Mouse (Mus musculus): ENCODE data around the gene Sept4.

Gene Sept4

GRCm38 (mm10) chr11:87542906-87543305 is 25.8 kb upstream of the Sept4 start:
- no peak overlapping the region for H3K4me3 ChIP-seq (replicated peaks; ENCODE audit: low read length)
- H3K4me1 ChIP-seq (replicated peaks; ENCODE audit: low read depth, low read length) = no peaks in the 10 kb centered on the region
- H3K36me3 ChIP-seq (ENCODE audit: insufficient read depth, low read length) = peaks cover 13% of the 10 kb centered on the region
- H3K9me3 ChIP-seq (ENCODE audit: low read length) = no peaks in the 10 kb centered on the region
- TF ChIP-seq NANOG (IDR thresholded peaks at IDR 0.05; ENCODE audit: borderline replicate concordance, low read length) = no peak
- TF ChIP-seq POU5F1 (IDR thresholded peaks at IDR 0.05; ENCODE audit: borderline replicate concordance, low read length) = no peak
- TF ChIP-seq CTCF (conservative IDR thresholded peaks at IDR 0.05; ENCODE audit: low read length) = no peak
- H3K27me3 ChIP-seq (ENCODE audit: insufficient read depth, low read length) = no peaks in the 10 kb centered on the region

- Histone ChIP-seq H3K36me3 (ENCODE audit: insufficient read depth, low read length) (0 out of 2 replicates have a peak, but pooled peaks cover 4% of the 10 kb centered on the region), H3K4me1 (replicated peaks; ENCODE audit: low read depth, low read length) (no peaks in the 10 kb centered on the region), H3K4me3 (replicated peaks; ENCODE audit: low read length) (no peak overlapping the region), H3K27me3 (ENCODE audit: insufficient read depth, low read length) (no peaks in the 10 kb centered on the region), H3K9me3 (ENCODE audit: low read length) (no peaks in the 10 kb centered on the region)
- TF ChIP-seq CTCF (conservative IDR thresholded peaks at IDR 0.05; ENCODE audit: low read length) (no peak), POU5F1 (IDR thresholded peaks at IDR 0.05; ENCODE audit: borderline replicate concordance, low read length) (no peak), NANOG (IDR thresholded peaks at IDR 0.05; ENCODE audit: borderline replicate concordance, low read length) (no peak)
Measured at GRCm38 (mm10) chr11:87553342-87553741, 15.4 kb upstream of the Sept4 start.

GRCm38 (mm10) chr11:87554386-87554785 is 14.3 kb upstream of the Sept4 start:
- no peak for TF ChIP-seq POU5F1 (IDR thresholded peaks at IDR 0.05; ENCODE audit: borderline replicate concordance, low read length)
- TF ChIP-seq NANOG (IDR thresholded peaks at IDR 0.05; ENCODE audit: borderline replicate concordance, low read length) = no peak
- no peak for TF ChIP-seq CTCF (conservative IDR thresholded peaks at IDR 0.05; ENCODE audit: low read length)
- peaks cover 3% of the 10 kb centered on the region; the same call in 1 of the 2 replicates for H3K4me1 ChIP-seq (replicated peaks; ENCODE audit: low read depth, low read length)
- 0 out of 2 replicates have a peak, but pooled peaks cover 4% of the 10 kb centered on the region for H3K36me3 ChIP-seq (ENCODE audit: insufficient read depth, low read length)
- no peaks in the 10 kb centered on the region for H3K9me3 ChIP-seq (ENCODE audit: low read length)
- H3K4me3 ChIP-seq (replicated peaks; ENCODE audit: low read length) = no peak overlapping the region
- no peaks in the 10 kb centered on the region for H3K27me3 ChIP-seq (ENCODE audit: insufficient read depth, low read length)

- TF ChIP-seq POU5F1 (IDR thresholded peaks at IDR 0.05; ENCODE audit: borderline replicate concordance, low read length) (no peak), CTCF (conservative IDR thresholded peaks at IDR 0.05; ENCODE audit: low read length) (no peak), NANOG (IDR thresholded peaks at IDR 0.05; ENCODE audit: borderline replicate concordance, low read length) (no peak)
- no peak overlapping the region for H3K4me3 ChIP-seq (replicated peaks; ENCODE audit: low read length)
- no peaks in the 10 kb centered on the region for H3K27me3 ChIP-seq (ENCODE audit: insufficient read depth, low read length)
- H3K4me1 ChIP-seq (replicated peaks; ENCODE audit: low read depth, low read length) = peaks cover 8% of the 10 kb centered on the region
- no peaks in the 10 kb centered on the region for H3K9me3 ChIP-seq (ENCODE audit: low read length)
- 0 out of 2 replicates have a peak, but pooled peaks cover 4% of the 10 kb centered on the region for H3K36me3 ChIP-seq (ENCODE audit: insufficient read depth, low read length)
Measured at GRCm38 (mm10) chr11:87555106-87555703, 13.5 kb upstream of the Sept4 start.

- no peaks in the 10 kb centered on the region for H3K36me3 ChIP-seq (ENCODE audit: insufficient read depth, low read length)
- no peak overlapping the region for H3K4me3 ChIP-seq (replicated peaks; ENCODE audit: low read length)
- no peaks in the 10 kb centered on the region for H3K27me3 ChIP-seq (ENCODE audit: insufficient read depth, low read length)
- H3K9me3 ChIP-seq (ENCODE audit: low read length) = no peaks in the 10 kb centered on the region
- H3K4me1 ChIP-seq (replicated peaks; ENCODE audit: low read depth, low read length) = peaks cover 8% of the 10 kb centered on the region
- no peak for TF ChIP-seq POU5F1 (IDR thresholded peaks at IDR 0.05; ENCODE audit: borderline replicate concordance, low read length)
- no peak for TF ChIP-seq NANOG (IDR thresholded peaks at IDR 0.05; ENCODE audit: borderline replicate concordance, low read length)
- TF ChIP-seq CTCF (conservative IDR thresholded peaks at IDR 0.05; ENCODE audit: low read length) = no peak
Measured at GRCm38 (mm10) chr11:87561208-87561607, 7.5 kb upstream of the Sept4 start.

GRCm38 (mm10) chr11:87566501-87566900 is 2.2 kb upstream of the Sept4 start, which contains the start of gene Gm11492:
Gene Gm11492 (plus strand): TSS chr11:87566653.
- TF ChIP-seq POU5F1 (IDR thresholded peaks at IDR 0.05; ENCODE audit: borderline replicate concordance, low read length) (no peak), CTCF (conservative IDR thresholded peaks at IDR 0.05; ENCODE audit: low read length) (no peak), NANOG (IDR thresholded peaks at IDR 0.05; ENCODE audit: borderline replicate concordance, low read length) (no peak)
- H3K9me3 ChIP-seq (ENCODE audit: low read length) = no peaks in the 10 kb centered on the region
- H3K27me3 ChIP-seq (ENCODE audit: insufficient read depth, low read length) = peaks cover 2% of the 10 kb centered on the region; the same call in 1 of the 2 replicates

GRCm38 (mm10) chr11:87570743-87571142 is 2.0 kb downstream of the Sept4 start:
- H3K9me3 ChIP-seq (ENCODE audit: low read length) = no peaks in the 10 kb centered on the region
- no peak overlapping the region for H3K4me3 ChIP-seq (replicated peaks; ENCODE audit: low read length)
- no peaks in the 10 kb centered on the region for H3K36me3 ChIP-seq (ENCODE audit: insufficient read depth, low read length)
- peaks cover 21% of the 10 kb centered on the region for H3K27me3 ChIP-seq (ENCODE audit: insufficient read depth, low read length)
- peaks cover 35% of the 10 kb centered on the region for H3K4me1 ChIP-seq (replicated peaks; ENCODE audit: low read depth, low read length)
- TF ChIP-seq NANOG (IDR thresholded peaks at IDR 0.05; ENCODE audit: borderline replicate concordance, low read length) (no peak), POU5F1 (IDR thresholded peaks at IDR 0.05; ENCODE audit: borderline replicate concordance, low read length) (no peak), CTCF (conservative IDR thresholded peaks at IDR 0.05; ENCODE audit: low read length) (no peak)

More at GRCm38 (mm10) chr11:87566501-87566900, 2.2 kb upstream of the Sept4 start, which contains the start of gene Gm11492:
- Histone ChIP-seq H3K4me3 (replicated peaks; ENCODE audit: low read length) (no peak within 1 kb of the TSS), H3K4me1 (replicated peaks; ENCODE audit: low read depth, low read length) (peaks cover 3% of the 10 kb centered on the region; the same call in 1 of the 2 replicates), H3K36me3 (ENCODE audit: insufficient read depth, low read length) (no peaks in the 10 kb centered on the region)

GRCm38 (mm10) chr11:87571361-87571950 is 2.8 kb downstream of the Sept4 start:
- peaks cover 37% of the 10 kb centered on the region for H3K4me1 ChIP-seq (replicated peaks; ENCODE audit: low read depth, low read length)

More at GRCm38 (mm10) chr11:87571361-87571950, 2.8 kb downstream of the Sept4 start:
- Histone ChIP-seq H3K9me3 (ENCODE audit: low read length) (no peaks in the 10 kb centered on the region), H3K27me3 (ENCODE audit: insufficient read depth, low read length) (peaks cover 25% of the 10 kb centered on the region), H3K4me3 (replicated peaks; ENCODE audit: low read length) (no peak overlapping the region), H3K36me3 (ENCODE audit: insufficient read depth, low read length) (no peaks in the 10 kb centered on the region)
- TF ChIP-seq POU5F1 (IDR thresholded peaks at IDR 0.05; ENCODE audit: borderline replicate concordance, low read length) (no peak), NANOG (IDR thresholded peaks at IDR 0.05; ENCODE audit: borderline replicate concordance, low read length) (no peak), CTCF (conservative IDR thresholded peaks at IDR 0.05; ENCODE audit: low read length) (no peak)
